Mouse (Mus musculus) kidney, embryonic 14.5 days (tissue): ENCODE measurements around the gene Kcnq1. TPM values are rescaled to one million over a fixed set of nuclear protein-coding genes. Genes with fewer than 3 reads are reported as not detected.

Experiments used
- ATAC-seq: fragments of 200-750 bp; cut with Nextera tagmentation; 2 replicates; pipeline ENCODE4 v1.8.0; 2017; ENCODE audit warnings: moderate number of reproducible peaks, mild to moderate bottlenecking, moderate TSS enrichment, moderate library complexity; ENCODE audit not compliant: low FRiP score, low TSS enrichment
- H3K27ac ChIP-seq: fragments of 300-500 bp; sonication (generic); 2 replicates; pipeline ENCODE4 v1.5.1; 2014; ENCODE audit warnings: low read depth, mild to moderate bottlenecking, low read length, moderate library complexity, mixed read lengths
- H3K27me3 ChIP-seq: fragments of 300-500 bp; sonication (generic); 2 replicates; pipeline ENCODE4 v1.6.1; 2014; ENCODE audit warnings: mild to moderate bottlenecking, low read length; ENCODE audit not compliant: control insufficient read depth, insufficient read depth
- H3K36me3 ChIP-seq: fragments of 300-500 bp; sonication (generic); 2 replicates; pipeline ENCODE4 v1.6.1; 2014; ENCODE audit warnings: low read length, mixed read lengths; ENCODE audit not compliant: control insufficient read depth, insufficient read depth
- H3K4me1 ChIP-seq: fragments of 300-500 bp; sonication (generic); 2 replicates; pipeline ENCODE4 v1.6.1; 2014; ENCODE audit warnings: low read length, mixed read lengths; ENCODE audit not compliant: control insufficient read depth, insufficient read depth
- H3K4me2 ChIP-seq: fragments of 300-500 bp; sonication (generic); replicated peaks from 2 replicates; pipeline ENCODE4 v1.6.1; 2014; ENCODE audit warnings: low read depth, mild to moderate bottlenecking, low read length
- H3K4me3 ChIP-seq: fragments of 300-500 bp; sonication (generic); 2 replicates; pipeline ENCODE4 v1.5.1; 2014; ENCODE audit warnings: mild to moderate bottlenecking, low read length
- H3K9ac ChIP-seq: fragments of 300-500 bp; sonication (generic); 2 replicates; pipeline ENCODE4 v1.6.1; 2014; ENCODE audit warnings: low read depth, mild to moderate bottlenecking, low read length, moderate library complexity
- H3K9me3 ChIP-seq: fragments of 300-500 bp; sonication (generic); 2 replicates; pipeline ENCODE4 v1.6.1; 2016; ENCODE audit warnings: low read length; ENCODE audit not compliant: control insufficient read depth
- WGBS: fragments of 180-500 bp; shearing (Covaris S2); extraction: QIAGEN DNeasy Blood & Tissue Kit; methylation state at CpG from one replicate; pipeline ENCODE4 v1.1.7; 2014; 5-methylcytosine and 5-hydroxymethylcytosine counted together
- polyA plus RNA-seq: library from polyadenylated mRNA; unstranded; fragments of >200 nt; fragmentation: Nextera tagmentation; extraction: Ambion mirVana; gene quantifications from 2 replicates; pipeline ENCODE4 v1.2.1, GENCODE M21; 2014

Gene Kcnq1
- polyA plus RNA-seq, 1 experiment from 2014 or later, result 5.4 TPM

- Histone ChIP-seq H3K27ac (peak overlapping the region; percentile 68; the same call in 1 of the 2 replicates), H3K4me2 (0 out of 2 replicates have a peak overlapping the region, but pooled peaks have one; percentile 1), H3K9me3 (peaks cover 4% of the 10 kb centered on the region; the same call in 1 of the 2 replicates), H3K4me1 (peaks cover 19% of the 10 kb centered on the region; the same call in 1 of the 2 replicates), H3K27me3 (no peaks in the 10 kb centered on the region), H3K9ac (no peak overlapping the region), H3K4me3 (no peak overlapping the region), H3K36me3 (no peaks in the 10 kb centered on the region)
- WGBS, result 32% methylated on average over 27 of the region's 27 CpGs
- ATAC-seq, result peak; percentile 93
These were observed 282.9 kb downstream of the Kcnq1 start for GRCm38 (mm10) chr7:143388783-143389695.

DNA sequence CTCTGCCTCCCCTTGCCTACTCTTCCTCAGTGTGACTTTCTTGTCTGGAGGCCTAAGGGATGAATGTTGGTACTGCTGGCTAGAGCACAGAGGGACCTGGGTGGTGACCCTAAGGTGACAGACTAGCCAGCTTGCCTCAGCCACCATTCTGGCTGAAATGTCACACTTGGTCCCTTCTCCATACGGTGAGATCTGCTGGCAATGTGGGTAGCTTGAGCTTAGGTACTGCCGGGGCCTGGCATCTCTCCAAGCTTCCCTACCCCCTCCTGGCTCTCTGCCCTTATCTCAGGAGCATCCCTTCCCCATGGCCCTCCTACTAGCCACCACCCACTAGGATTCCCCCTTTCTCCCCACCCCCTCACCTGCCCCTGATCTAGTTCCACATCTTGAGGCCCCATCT lies 283.7 kb downstream of the Kcnq1 start:
- no peak overlapping the region for H3K9ac ChIP-seq
- H3K9me3 ChIP-seq, result peaks cover 4% of the 10 kb centered on the region; the same call in 1 of the 2 replicates
- no peak overlapping the region for H3K4me3 ChIP-seq
- H3K36me3 ChIP-seq, result no peaks in the 10 kb centered on the region
- H3K27ac ChIP-seq, result peak overlapping the region; percentile 68; the same call in 1 of the 2 replicates
- H3K4me2 ChIP-seq, result no peak overlapping the region
- no peak for ATAC-seq
- H3K4me1 ChIP-seq, result peaks cover 19% of the 10 kb centered on the region; the same call in 1 of the 2 replicates
- WGBS, result 57% methylated on average over 2 of the region's 2 CpGs
- no peaks in the 10 kb centered on the region for H3K27me3 ChIP-seq

GRCm38 (mm10) chr7:143390277-143390948 lies 284.3 kb downstream of the Kcnq1 start:
- 0 out of 2 replicates have a peak overlapping the region, but pooled peaks have one; percentile 30 for H3K27ac ChIP-seq
- H3K27me3 ChIP-seq, result no peaks in the 10 kb centered on the region
- ATAC-seq, result no peak
- H3K4me2 ChIP-seq, result no peak overlapping the region
- H3K9me3 ChIP-seq, result peaks cover 4% of the 10 kb centered on the region; the same call in 1 of the 2 replicates
- H3K9ac ChIP-seq, result no peak overlapping the region
- no peak overlapping the region for H3K4me3 ChIP-seq
- no peaks in the 10 kb centered on the region for H3K36me3 ChIP-seq
- peaks cover 23% of the 10 kb centered on the region; the same call in 1 of the 2 replicates for H3K4me1 ChIP-seq
- WGBS, result 87% methylated on average over 12 of the region's 12 CpGs

DNA sequence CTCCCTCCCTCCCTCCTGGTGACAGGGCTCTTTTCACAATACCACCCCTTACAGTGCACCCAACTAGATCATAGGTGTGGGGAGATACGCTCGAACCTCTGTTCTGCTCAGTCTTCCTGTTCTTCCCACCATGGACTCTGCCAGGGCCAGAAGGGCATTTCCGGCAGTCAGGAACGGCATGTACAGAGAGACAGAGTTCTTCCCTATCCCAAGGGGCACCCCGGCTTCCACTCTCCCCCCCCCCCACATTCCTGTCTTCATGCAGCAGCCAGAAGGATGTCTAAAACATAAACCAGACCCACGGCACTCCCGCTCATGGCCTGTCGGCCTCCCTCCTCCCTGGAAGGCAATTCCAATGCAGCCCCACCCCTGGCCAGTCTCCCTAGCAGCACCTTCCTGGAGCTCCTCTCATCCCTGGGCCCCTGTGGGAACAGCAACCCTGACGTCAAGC lies 289.0 kb downstream of the Kcnq1 start:
- H3K36me3 ChIP-seq, result no peaks in the 10 kb centered on the region
- peaks cover 4% of the 10 kb centered on the region; the same call in 1 of the 2 replicates for H3K9me3 ChIP-seq
- WGBS, result 57% methylated on average over 9 of the region's 9 CpGs
- no peak overlapping the region for H3K9ac ChIP-seq
- no peak overlapping the region for H3K4me3 ChIP-seq
- no peak overlapping the region for H3K4me2 ChIP-seq
- no peak for ATAC-seq
- H3K4me1 ChIP-seq, result peaks cover 10% of the 10 kb centered on the region; the same call in 1 of the 2 replicates
- H3K27ac ChIP-seq, result no peak overlapping the region
- H3K27me3 ChIP-seq, result no peaks in the 10 kb centered on the region

DNA sequence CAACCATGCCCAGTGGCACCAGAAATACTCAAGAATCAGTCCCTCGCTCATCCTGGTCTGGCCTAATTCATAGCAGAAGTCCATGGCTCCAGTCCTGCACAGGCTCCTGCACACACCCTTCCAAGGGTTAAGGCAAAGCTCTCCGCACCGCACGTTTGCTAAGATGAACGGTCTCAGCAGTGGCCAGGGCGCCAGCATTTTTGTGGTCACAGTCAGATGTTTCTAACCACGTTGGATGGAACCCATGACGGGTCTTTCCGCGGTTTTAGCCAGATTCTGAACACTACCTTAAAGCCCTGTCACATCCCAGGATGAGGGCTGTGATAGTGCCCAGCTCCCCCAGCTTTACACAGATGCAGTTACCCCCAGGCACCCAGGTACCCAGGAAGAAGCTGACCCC lies 293.6 kb downstream of the Kcnq1 start:
- Histone ChIP-seq H3K9ac (no peak overlapping the region), H3K4me1 (0 out of 2 replicates have a peak, but pooled peaks cover 4% of the 10 kb centered on the region), H3K4me3 (no peak overlapping the region), H3K36me3 (no peaks in the 10 kb centered on the region), H3K9me3 (no peaks in the 10 kb centered on the region), H3K27me3 (no peaks in the 10 kb centered on the region), H3K4me2 (no peak overlapping the region), H3K27ac (no peak overlapping the region)
- no peak for ATAC-seq
- WGBS, result 81% methylated on average over 10 of the region's 10 CpGs

DNA sequence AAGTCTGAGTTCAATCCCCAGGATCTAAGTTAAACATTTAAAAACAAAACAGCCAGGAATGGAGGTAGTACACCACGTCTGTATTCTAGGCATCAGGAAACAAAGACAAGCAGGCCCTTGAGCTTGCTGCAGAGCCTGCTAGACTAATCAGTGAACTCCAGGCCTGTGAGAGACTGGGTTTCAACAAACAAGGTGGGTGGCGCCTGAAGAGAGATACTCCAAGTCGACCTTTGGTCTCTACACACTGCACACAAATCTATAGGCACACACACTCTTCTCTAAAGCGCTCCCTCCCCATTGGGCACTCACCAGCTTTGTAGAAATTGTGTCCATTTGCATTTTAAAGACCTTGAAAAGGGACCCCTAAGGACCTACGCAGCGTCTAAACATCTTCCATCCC lies 294.4 kb downstream of the Kcnq1 start:
- H3K4me1 ChIP-seq, result no peaks in the 10 kb centered on the region
- no peaks in the 10 kb centered on the region for H3K27me3 ChIP-seq
- WGBS, result 60% methylated on average over 6 of the region's 6 CpGs
- H3K4me3 ChIP-seq, result no peak overlapping the region
- no peaks in the 10 kb centered on the region for H3K36me3 ChIP-seq
- H3K9ac ChIP-seq, result no peak overlapping the region
- H3K9me3 ChIP-seq, result no peaks in the 10 kb centered on the region
- no peak for ATAC-seq
- H3K27ac ChIP-seq, result no peak overlapping the region
- no peak overlapping the region for H3K4me2 ChIP-seq

- H3K9ac ChIP-seq, result no peak overlapping the region
- H3K4me2 ChIP-seq, result no peak overlapping the region
- H3K4me1 ChIP-seq, result no peaks in the 10 kb centered on the region
- H3K27me3 ChIP-seq, result no peaks in the 10 kb centered on the region
- H3K27ac ChIP-seq, result no peak overlapping the region
- WGBS, result 67% methylated on average over 5 of the region's 5 CpGs
- no peaks in the 10 kb centered on the region for H3K9me3 ChIP-seq
- ATAC-seq, result no peak
- H3K36me3 ChIP-seq, result no peaks in the 10 kb centered on the region
- H3K4me3 ChIP-seq, result no peak overlapping the region
These were observed 295.4 kb downstream of the Kcnq1 start for GRCm38 (mm10) chr7:143401429-143402016.

GRCm38 (mm10) chr7:143404296-143404695 lies 298.1 kb downstream of the Kcnq1 start:
- H3K4me3 ChIP-seq, result no peak overlapping the region
- H3K4me1 ChIP-seq, result peaks cover 2% of the 10 kb centered on the region; the same call in 1 of the 2 replicates
- H3K4me2 ChIP-seq, result no peak overlapping the region
- H3K36me3 ChIP-seq, result no peaks in the 10 kb centered on the region
- H3K9ac ChIP-seq, result no peak overlapping the region
- 67% methylated on average over 6 of the region's 6 CpGs for WGBS
- no peaks in the 10 kb centered on the region for H3K9me3 ChIP-seq
- no peak overlapping the region for H3K27ac ChIP-seq
- no peaks in the 10 kb centered on the region for H3K27me3 ChIP-seq
- no peak for ATAC-seq
